Mouse (Mus musculus): ENCODE data around the gene Rgs7. TPM values are rescaled to one million over a fixed set of nuclear protein-coding genes. Genes with fewer than 3 reads are reported as not detected.

Rgs7 gene
- polyA plus RNA-seq, 1 experiment from 2014 or later: 9.2 TPM

GRCm38 (mm10) chr1:175290072-175290471, 202.2 kb downstream of the Rgs7 start:
- Histone ChIP-seq H3K9ac (no peak overlapping the region), H3K27me3 (no peaks in the 10 kb centered on the region), H3K9me3 (replicated peaks) (no peaks in the 10 kb centered on the region), H3K4me2 (no peak overlapping the region), H3K36me3 (ENCODE audit: poor library complexity, severe bottlenecking) (no peaks in the 10 kb centered on the region), H3K4me1 (no peaks in the 10 kb centered on the region), H3K4me3 (no peak overlapping the region), H3K27ac (no peak overlapping the region)
- WGBS: 83% methylated on average over 1 of the region's 1 CpGs
- no peak for ATAC-seq

- Histone ChIP-seq H3K9ac (no peak overlapping the region), H3K36me3 (ENCODE audit: poor library complexity, severe bottlenecking) (no peaks in the 10 kb centered on the region), H3K4me3 (no peak overlapping the region), H3K9me3 (replicated peaks) (no peaks in the 10 kb centered on the region), H3K4me1 (no peaks in the 10 kb centered on the region), H3K27ac (no peak overlapping the region), H3K27me3 (no peaks in the 10 kb centered on the region), H3K4me2 (no peak overlapping the region)
- peak; percentile 45; the same call in 1 of the 2 replicates for ATAC-seq
Measured at GRCm38 (mm10) chr1:175262341-175262740, 230.0 kb downstream of the Rgs7 start.

- Histone ChIP-seq H3K27ac (no peak overlapping the region), H3K9me3 (replicated peaks) (no peaks in the 10 kb centered on the region), H3K36me3 (ENCODE audit: poor library complexity, severe bottlenecking) (no peaks in the 10 kb centered on the region), H3K4me1 (peaks cover 4% of the 10 kb centered on the region; the same call in 1 of the 2 replicates), H3K4me2 (no peak overlapping the region), H3K4me3 (no peak overlapping the region), H3K9ac (no peak overlapping the region), H3K27me3 (no peaks in the 10 kb centered on the region)
- ATAC-seq: no peak
- 65% methylated on average over 1 of the region's 1 CpGs for WGBS
Measured at GRCm38 (mm10) chr1:175259374-175259773, 232.9 kb downstream of the Rgs7 start.

GRCm38 (mm10) chr1:175255224-175255623, 237.1 kb downstream of the Rgs7 start:
- H3K9ac ChIP-seq: no peak overlapping the region
- H3K4me1 ChIP-seq: peaks cover 4% of the 10 kb centered on the region; the same call in 1 of the 2 replicates
- H3K4me3 ChIP-seq: no peak overlapping the region
- no peak for ATAC-seq
- H3K36me3 ChIP-seq (ENCODE audit: poor library complexity, severe bottlenecking): no peaks in the 10 kb centered on the region
- WGBS: 71% methylated on average over 3 of the region's 3 CpGs
- no peak overlapping the region for H3K27ac ChIP-seq
- H3K27me3 ChIP-seq: no peaks in the 10 kb centered on the region
- H3K4me2 ChIP-seq: no peak overlapping the region
- no peaks in the 10 kb centered on the region for H3K9me3 ChIP-seq (replicated peaks)

- H3K27me3 ChIP-seq: no peaks in the 10 kb centered on the region
- no peak overlapping the region for H3K9ac ChIP-seq
- no peak overlapping the region for H3K27ac ChIP-seq
- no peak overlapping the region for H3K4me3 ChIP-seq
- ATAC-seq: peak; percentile 74; the same call in 1 of the 2 replicates
- peaks cover 4% of the 10 kb centered on the region; the same call in 1 of the 2 replicates for H3K4me1 ChIP-seq
- 51% methylated on average over 3 of the region's 3 CpGs for WGBS
- no peak overlapping the region for H3K4me2 ChIP-seq
- no peaks in the 10 kb centered on the region for H3K36me3 ChIP-seq (ENCODE audit: poor library complexity, severe bottlenecking)
- no peaks in the 10 kb centered on the region for H3K9me3 ChIP-seq (replicated peaks)
Measured at GRCm38 (mm10) chr1:175254724-175255123, 237.6 kb downstream of the Rgs7 start.

GRCm38 (mm10) chr1:175242135-175242534, 250.2 kb downstream of the Rgs7 start:
- Histone ChIP-seq H3K9ac (no peak overlapping the region), H3K9me3 (replicated peaks) (no peaks in the 10 kb centered on the region), H3K4me2 (no peak overlapping the region), H3K4me3 (no peak overlapping the region), H3K36me3 (ENCODE audit: poor library complexity, severe bottlenecking) (no peaks in the 10 kb centered on the region), H3K27ac (no peak overlapping the region), H3K4me1 (no peaks in the 10 kb centered on the region), H3K27me3 (no peaks in the 10 kb centered on the region)
- 84% methylated on average over 5 of the region's 5 CpGs for WGBS
- no peak for ATAC-seq

- Histone ChIP-seq H3K4me1 (no peaks in the 10 kb centered on the region), H3K27me3 (no peaks in the 10 kb centered on the region), H3K36me3 (ENCODE audit: poor library complexity, severe bottlenecking) (no peaks in the 10 kb centered on the region), H3K9ac (no peak overlapping the region), H3K27ac (no peak overlapping the region), H3K9me3 (replicated peaks) (no peaks in the 10 kb centered on the region), H3K4me2 (no peak overlapping the region), H3K4me3 (no peak overlapping the region)
- WGBS: 66% methylated on average over 2 of the region's 2 CpGs
- 0 out of 2 replicates have a peak, but pooled peaks have one; percentile 51 for ATAC-seq
Measured at GRCm38 (mm10) chr1:175240137-175240536, 252.2 kb downstream of the Rgs7 start.

GRCm38 (mm10) chr1:175221593-175222500, 270.5 kb downstream of the Rgs7 start:
- Histone ChIP-seq H3K9ac (no peak overlapping the region), H3K4me2 (no peak overlapping the region), H3K4me1 (peaks cover 7% of the 10 kb centered on the region; the same call in 1 of the 2 replicates), H3K36me3 (ENCODE audit: poor library complexity, severe bottlenecking) (no peaks in the 10 kb centered on the region), H3K9me3 (replicated peaks) (no peaks in the 10 kb centered on the region), H3K4me3 (no peak overlapping the region), H3K27me3 (no peaks in the 10 kb centered on the region), H3K27ac (no peak overlapping the region)
- 20% methylated on average over 3 of the region's 3 CpGs for WGBS
- peak; percentile 86 for ATAC-seq

- no peak for ATAC-seq
- Histone ChIP-seq H3K4me3 (no peak overlapping the region), H3K4me1 (peaks cover 7% of the 10 kb centered on the region; the same call in 1 of the 2 replicates), H3K9me3 (replicated peaks) (no peaks in the 10 kb centered on the region), H3K27me3 (no peaks in the 10 kb centered on the region), H3K4me2 (no peak overlapping the region), H3K27ac (no peak overlapping the region), H3K36me3 (ENCODE audit: poor library complexity, severe bottlenecking) (no peaks in the 10 kb centered on the region), H3K9ac (no peak overlapping the region)
- WGBS: 97% methylated on average over 2 of the region's 2 CpGs
Measured at GRCm38 (mm10) chr1:175219563-175219962, 272.7 kb downstream of the Rgs7 start.

- H3K27ac ChIP-seq: no peak overlapping the region
- 0 out of 2 replicates have a peak, but pooled peaks cover 3% of the 10 kb centered on the region for H3K4me1 ChIP-seq
- no peaks in the 10 kb centered on the region for H3K27me3 ChIP-seq
- 79% methylated on average over 2 of the region's 2 CpGs for WGBS
- H3K4me3 ChIP-seq: no peak overlapping the region
- H3K9ac ChIP-seq: no peak overlapping the region
- ATAC-seq: no peak
- H3K36me3 ChIP-seq (ENCODE audit: poor library complexity, severe bottlenecking): no peaks in the 10 kb centered on the region
- H3K4me2 ChIP-seq: no peak overlapping the region
- no peaks in the 10 kb centered on the region for H3K9me3 ChIP-seq (replicated peaks)
Measured at GRCm38 (mm10) chr1:175207004-175207403, 285.3 kb downstream of the Rgs7 start.

GRCm38 (mm10) chr1:175205633-175206032, 286.7 kb downstream of the Rgs7 start:
- Histone ChIP-seq H3K9ac (no peak overlapping the region), H3K27me3 (no peaks in the 10 kb centered on the region), H3K4me2 (no peak overlapping the region), H3K36me3 (ENCODE audit: poor library complexity, severe bottlenecking) (no peaks in the 10 kb centered on the region), H3K27ac (no peak overlapping the region), H3K4me3 (no peak overlapping the region), H3K9me3 (replicated peaks) (no peaks in the 10 kb centered on the region), H3K4me1 (0 out of 2 replicates have a peak, but pooled peaks cover 3% of the 10 kb centered on the region)
- no peak for ATAC-seq
- 79% methylated on average over 1 of the region's 1 CpGs for WGBS

GRCm38 (mm10) chr1:175203544-175203943, 288.8 kb downstream of the Rgs7 start:
- no peak overlapping the region for H3K27ac ChIP-seq
- no peak for ATAC-seq
- WGBS: 69% methylated on average over 1 of the region's 1 CpGs

More at GRCm38 (mm10) chr1:175203544-175203943, 288.8 kb downstream of the Rgs7 start:
- 0 out of 2 replicates have a peak, but pooled peaks cover 3% of the 10 kb centered on the region for H3K4me1 ChIP-seq
- no peaks in the 10 kb centered on the region for H3K36me3 ChIP-seq (ENCODE audit: poor library complexity, severe bottlenecking)
- no peak overlapping the region for H3K4me3 ChIP-seq
- H3K9me3 ChIP-seq (replicated peaks): no peaks in the 10 kb centered on the region
- H3K4me2 ChIP-seq: no peak overlapping the region
- no peaks in the 10 kb centered on the region for H3K27me3 ChIP-seq
- H3K9ac ChIP-seq: no peak overlapping the region
